Mouse (Mus musculus): ENCODE measurements at regions not wholly inside any gene's neighbourhood (a gene's known extent, or its start where the extent isn't known, plus 50 kb on each side); places are given as distances from the start of the nearest gene placed in this dataset.

DNA sequence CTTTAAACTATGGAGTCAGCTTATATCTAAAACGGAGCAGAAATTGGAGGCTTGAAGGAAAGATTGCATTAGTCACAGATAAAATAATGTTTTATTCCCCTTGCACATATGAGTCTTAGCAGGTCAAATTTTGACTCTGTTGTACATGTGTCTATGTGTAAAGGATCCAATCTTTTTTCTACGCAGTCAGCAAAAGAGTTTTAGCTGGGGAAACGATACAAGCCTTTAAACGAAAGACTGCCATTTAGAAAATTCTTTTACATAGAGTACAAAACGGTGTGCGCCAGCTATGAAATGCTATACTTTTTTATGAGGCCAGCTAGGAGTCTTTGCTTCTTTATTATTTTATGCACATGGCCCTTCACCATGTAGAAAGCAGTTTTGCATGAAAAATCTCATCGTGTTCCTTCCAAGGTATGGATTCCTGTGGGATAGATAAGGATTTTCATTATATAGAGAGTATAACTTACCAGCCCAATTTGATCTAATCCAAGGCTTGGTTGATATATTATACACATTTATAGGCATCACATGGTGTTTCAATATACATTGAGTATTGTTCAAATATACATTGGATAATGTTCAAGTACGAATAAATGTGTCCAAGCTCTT, 116.0 kb upstream of the Thumpd2 start:
- no peak for DNase-seq (ENCODE audit: low spot score in 2 of 2)

- DNase-seq (ENCODE audit: low spot score in 2 of 2): no peak
Measured at GRCm38 (mm10) chr17:81176306-81176705, 111.4 kb upstream of the Thumpd2 start.

DNA sequence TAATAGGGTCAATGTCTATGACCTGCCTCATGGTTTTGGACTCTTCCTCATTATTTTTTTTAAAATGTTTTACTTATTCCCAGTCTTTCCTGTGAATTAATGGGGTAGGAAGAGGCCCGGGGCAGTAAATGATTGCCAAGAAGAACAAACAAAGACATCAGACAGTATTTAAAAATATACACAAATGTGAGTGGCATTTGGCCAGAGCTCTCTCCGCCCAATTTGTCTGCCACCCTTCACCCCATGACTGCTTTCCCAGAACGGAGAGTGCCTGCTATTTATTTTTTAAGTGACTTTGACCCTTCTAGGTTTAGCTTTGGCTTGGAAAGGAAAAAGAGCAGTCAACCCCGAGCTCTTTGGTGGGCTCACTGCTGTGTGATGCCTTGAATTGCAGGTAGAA, 111.0 kb upstream of the Thumpd2 start:
- DNase-seq (ENCODE audit: low spot score in 2 of 2): no peak

- DNase-seq (ENCODE audit: low spot score in 2 of 2): no peak
Measured at GRCm38 (mm10) chr17:81172943-81173342, 108.1 kb upstream of the Thumpd2 start.

DNA sequence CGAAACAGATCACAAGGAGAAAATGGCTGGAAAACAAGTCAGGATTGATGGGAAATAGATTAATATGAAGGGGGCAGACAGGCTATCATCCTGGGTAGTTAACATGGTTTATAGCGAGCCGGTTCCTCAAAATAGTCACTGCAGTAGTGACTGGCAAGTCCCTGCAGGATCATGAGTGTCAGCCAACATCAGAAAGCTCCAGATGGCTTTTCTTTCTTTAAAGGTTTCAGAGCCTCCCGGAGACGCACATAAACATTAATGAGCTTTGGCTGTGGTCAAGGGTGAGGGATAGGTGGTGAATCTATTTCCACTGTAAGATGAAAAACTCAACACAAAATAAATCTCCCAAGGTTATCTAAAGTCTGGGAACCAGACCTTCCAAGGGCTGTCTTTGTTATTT, 104.2 kb upstream of the Thumpd2 start:
- no peak for DNase-seq (ENCODE audit: low spot score in 2 of 2)

DNA sequence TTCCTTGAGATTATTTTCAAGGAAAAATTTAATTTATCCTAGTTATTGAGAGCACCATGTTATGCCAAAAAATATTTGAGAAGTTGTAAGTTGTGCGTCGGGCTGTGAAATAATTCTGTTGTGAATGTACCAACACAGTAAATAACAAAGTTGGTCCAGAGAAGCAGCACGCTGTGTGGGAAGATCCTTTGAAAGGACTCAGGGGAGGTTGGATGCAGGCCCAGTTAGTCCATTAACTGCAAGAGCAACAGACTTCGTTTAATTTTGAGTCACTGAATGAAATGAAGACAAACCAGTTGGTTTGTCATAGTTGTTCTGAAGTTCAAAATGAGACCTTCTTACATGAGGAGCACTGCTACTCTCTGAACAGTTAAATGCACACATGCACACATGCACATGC, 85.8 kb upstream of the Thumpd2 start:
- peak; percentile 56 to 58 for DNase-seq (ENCODE audit: low spot score in 2 of 2)

DNA sequence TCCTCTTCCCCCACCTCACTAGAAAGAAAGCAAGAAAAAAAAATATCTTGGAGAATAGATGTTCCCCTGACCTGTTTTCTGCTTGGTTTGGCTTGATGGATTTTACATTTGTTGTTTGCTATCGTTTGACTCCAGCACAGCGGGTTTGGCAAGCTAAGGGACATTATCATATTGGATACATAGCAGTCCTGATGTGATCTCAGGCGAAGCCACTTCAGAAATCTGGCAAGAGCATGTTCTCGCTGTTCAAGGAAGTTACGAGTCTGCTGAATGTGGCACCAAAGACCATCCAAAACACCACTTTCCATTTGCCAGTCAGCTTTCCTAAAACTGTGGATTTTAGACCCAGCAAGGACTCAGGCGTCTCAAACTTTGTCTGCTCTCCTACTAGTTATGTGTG, 69.8 kb upstream of the Thumpd2 start:
- DNase-seq (ENCODE audit: low spot score in 2 of 2): no peak

GRCm38 (mm10) chr17:81133227-81133626, 68.3 kb upstream of the Thumpd2 start:
- peak; percentile 9 to 10 for DNase-seq (ENCODE audit: low spot score in 2 of 2)
